Mouse (Mus musculus) midbrain, embryonic 12.5 days (tissue): ENCODE results near the gene Fra10ac1. TPM values are rescaled to one million over a fixed set of nuclear protein-coding genes. Genes with fewer than 3 reads are reported as not detected.

Source experiments
- ATAC-seq: fragments of 200-750 bp; cut with Nextera tagmentation; 2 replicates; pipeline ENCODE4 v1.8.0; 2017; ENCODE audit warnings: low read depth, moderate TSS enrichment, moderate library complexity; ENCODE audit not compliant: low FRiP score
- H3K27ac ChIP-seq: fragments of 300-500 bp; sonication (generic); replicated peaks from 2 replicates; pipeline ENCODE4 v1.5.1; 2016; ENCODE audit warnings: mild to moderate bottlenecking
- H3K27me3 ChIP-seq: fragments of 300-500 bp; sonication (generic); 2 replicates; pipeline ENCODE4 v1.6.1; 2016; ENCODE audit warnings: mild to moderate bottlenecking
- H3K36me3 ChIP-seq: fragments of 300-500 bp; sonication (generic); 2 replicates; pipeline ENCODE4 v1.6.1; 2016
- H3K4me1 ChIP-seq: fragments of 300-500 bp; sonication (generic); 2 replicates; pipeline ENCODE4 v1.6.1; 2016
- H3K4me2 ChIP-seq: fragments of 300-500 bp; sonication (generic); replicated peaks from 2 replicates; pipeline ENCODE4 v1.6.1; 2016; ENCODE audit warnings: mild to moderate bottlenecking, moderate library complexity
- H3K4me3 ChIP-seq: fragments of 300-500 bp; sonication (generic); 2 replicates; pipeline ENCODE4 v1.5.1; 2016; ENCODE audit warnings: mild to moderate bottlenecking
- H3K9ac ChIP-seq: fragments of 300-500 bp; sonication (generic); replicated peaks from 2 replicates; pipeline ENCODE4 v1.6.1; 2016; ENCODE audit warnings: mild to moderate bottlenecking, moderate library complexity
- H3K9me3 ChIP-seq: fragments of 300-500 bp; sonication (generic); 2 replicates; pipeline ENCODE4 v1.6.1; 2016; ENCODE audit warnings: mild to moderate bottlenecking
- WGBS: fragments of 180-500 bp; shearing (Covaris S2); methylation state at CpG from one replicate; pipeline ENCODE4 v1.1.7; 2016; 5-methylcytosine and 5-hydroxymethylcytosine counted together
- polyA plus RNA-seq: library from polyadenylated mRNA; unstranded; fragments of >200 nt; fragmentation: Nextera tagmentation; extraction: Ambion mirVana; gene quantifications from 2 replicates; pipeline ENCODE4 v1.2.1, GENCODE M21; 2016

Gene Fra10ac1
- polyA plus RNA-seq, 1 experiment from 2014 or later: 53.0 TPM

DNA sequence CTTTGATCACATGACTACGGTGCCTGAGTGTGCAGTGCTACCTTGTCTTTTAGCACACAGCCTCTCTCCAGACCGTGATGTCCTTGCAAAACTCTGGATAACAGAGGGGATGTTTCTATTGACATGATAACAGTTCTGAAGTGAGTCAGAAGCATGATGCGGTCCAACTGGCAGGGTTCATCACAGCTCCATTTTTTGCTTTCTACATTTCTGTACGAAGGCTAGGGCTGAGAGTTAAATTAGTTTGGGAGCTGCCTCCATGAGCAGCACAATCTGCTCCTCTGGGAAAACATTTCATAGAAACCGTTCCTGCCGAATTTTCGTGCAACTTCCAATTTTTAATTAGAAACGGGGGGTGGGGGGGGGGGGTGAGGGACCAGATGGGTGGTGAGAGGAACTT is 25.7 kb upstream of the Fra10ac1 start:
- Histone ChIP-seq H3K9me3 (no peaks in the 10 kb centered on the region), H3K4me2 (no peak overlapping the region), H3K4me1 (peaks cover 12% of the 10 kb centered on the region; the same call in 1 of the 2 replicates), H3K36me3 (no peaks in the 10 kb centered on the region), H3K27ac (no peak overlapping the region), H3K9ac (no peak overlapping the region), H3K4me3 (no peak overlapping the region), H3K27me3 (no peaks in the 10 kb centered on the region)
- no peak for ATAC-seq
- 84% methylated on average over 8 of the region's 8 CpGs for WGBS

DNA sequence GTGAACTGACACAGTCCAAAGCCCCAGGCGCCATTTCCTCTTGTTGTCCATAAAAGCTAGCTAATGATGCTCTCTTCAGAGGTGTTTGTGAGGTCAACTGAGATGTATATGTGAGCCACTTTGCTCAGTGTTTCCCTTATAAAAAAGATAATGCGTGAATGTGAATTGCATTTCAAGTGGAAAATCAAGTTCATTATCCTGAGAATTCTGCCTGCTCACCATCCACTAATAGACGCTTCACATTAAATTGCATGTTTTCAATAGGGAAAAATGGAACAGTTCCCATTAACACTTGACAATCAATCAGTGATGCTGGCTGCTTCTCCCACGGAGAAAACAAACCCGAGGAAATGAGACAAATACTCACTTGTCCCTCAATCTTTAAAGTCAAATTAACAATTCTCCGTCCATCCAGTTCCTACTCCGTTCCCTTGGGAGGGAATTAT is 22.2 kb upstream of the Fra10ac1 start:
- WGBS: 72% methylated on average over 7 of the region's 7 CpGs

DNA sequence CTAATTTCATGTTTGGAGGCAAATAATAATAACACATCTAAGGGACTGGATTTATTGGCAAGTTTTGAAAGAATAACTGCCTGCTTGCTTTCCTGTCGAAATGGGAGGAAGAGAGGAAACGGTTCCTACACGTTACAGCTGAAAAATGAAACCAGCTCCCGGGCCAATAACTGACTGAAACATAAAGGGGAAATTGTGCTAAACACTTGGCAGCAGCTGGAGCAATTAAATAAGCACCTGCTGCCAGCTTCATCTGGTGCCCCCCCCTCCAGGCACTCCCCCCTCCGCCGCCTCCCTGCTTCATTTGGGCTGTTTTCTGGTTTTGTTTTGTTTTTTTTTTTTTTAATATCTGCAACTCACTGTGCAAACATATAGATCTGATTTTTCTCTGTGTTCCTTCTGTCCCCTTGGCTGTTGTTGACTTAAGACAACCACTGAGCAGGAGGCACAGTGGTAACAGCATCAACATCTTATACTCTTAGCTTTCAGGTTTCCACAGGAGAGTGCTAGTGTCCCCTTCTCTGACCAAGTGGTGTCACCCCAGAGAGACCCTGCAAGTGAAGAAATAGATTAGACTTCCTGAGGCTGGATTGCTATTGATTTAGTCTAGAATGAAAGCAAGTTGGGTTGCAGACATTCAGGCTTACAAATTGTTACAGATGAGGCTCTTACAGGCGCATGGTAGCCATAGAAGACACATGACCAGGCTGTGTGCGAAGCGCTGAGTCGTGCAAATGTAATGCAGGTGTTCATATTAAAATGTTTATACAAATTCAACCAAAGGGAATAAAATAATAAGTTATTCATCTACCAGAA is 21.6 kb upstream of the Fra10ac1 start:
- 76% methylated on average over 10 of the region's 10 CpGs for WGBS

More for the DNA sequence above, 22.2 kb upstream of the Fra10ac1 start:
- no peak for ATAC-seq
- Histone ChIP-seq H3K9ac (no peak overlapping the region), H3K27me3 (no peaks in the 10 kb centered on the region), H3K27ac (0 out of 2 replicates have a peak overlapping the region, but pooled peaks have one; percentile 20), H3K36me3 (no peaks in the 10 kb centered on the region), H3K4me1 (peaks cover 11% of the 10 kb centered on the region; the same call in 1 of the 2 replicates), H3K4me3 (no peak overlapping the region), H3K4me2 (no peak overlapping the region), H3K9me3 (no peaks in the 10 kb centered on the region)

DNA sequence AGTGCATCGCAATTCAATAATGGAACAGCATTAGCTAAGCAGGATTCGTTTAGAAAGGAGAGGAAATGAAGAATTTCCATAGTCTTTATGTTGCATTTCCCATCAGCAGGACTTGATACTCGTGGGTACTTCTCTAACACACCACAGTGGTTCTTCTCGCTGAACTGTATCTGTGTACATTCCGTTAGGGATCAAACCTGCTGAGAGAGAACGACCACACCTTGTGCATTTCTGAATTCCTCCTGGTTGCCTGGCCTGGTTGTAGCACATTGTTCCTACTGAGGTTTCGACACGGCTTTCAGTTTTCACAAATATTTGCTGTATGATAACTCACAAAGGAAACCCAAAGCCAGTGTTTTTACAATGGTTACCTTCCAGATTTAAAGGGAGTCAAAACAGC is 20.8 kb upstream of the Fra10ac1 start:
- Histone ChIP-seq H3K9ac (no peak overlapping the region), H3K4me2 (no peak overlapping the region), H3K9me3 (no peaks in the 10 kb centered on the region), H3K36me3 (no peaks in the 10 kb centered on the region), H3K27ac (no peak overlapping the region), H3K4me3 (no peak overlapping the region), H3K4me1 (peaks cover 11% of the 10 kb centered on the region; the same call in 1 of the 2 replicates), H3K27me3 (no peaks in the 10 kb centered on the region)
- 72% methylated on average over 8 of the region's 8 CpGs for WGBS
- no peak for ATAC-seq

More for the DNA sequence above, 21.6 kb upstream of the Fra10ac1 start:
- H3K9me3 ChIP-seq: no peaks in the 10 kb centered on the region
- ATAC-seq: no peak
- H3K4me3 ChIP-seq: no peak overlapping the region
- 0 out of 2 replicates have a peak overlapping the region, but pooled peaks have one; percentile 20 for H3K27ac ChIP-seq
- no peaks in the 10 kb centered on the region for H3K27me3 ChIP-seq
- peaks cover 11% of the 10 kb centered on the region; the same call in 1 of the 2 replicates for H3K4me1 ChIP-seq
- no peak overlapping the region for H3K9ac ChIP-seq
- H3K4me2 ChIP-seq: no peak overlapping the region
- no peaks in the 10 kb centered on the region for H3K36me3 ChIP-seq

DNA sequence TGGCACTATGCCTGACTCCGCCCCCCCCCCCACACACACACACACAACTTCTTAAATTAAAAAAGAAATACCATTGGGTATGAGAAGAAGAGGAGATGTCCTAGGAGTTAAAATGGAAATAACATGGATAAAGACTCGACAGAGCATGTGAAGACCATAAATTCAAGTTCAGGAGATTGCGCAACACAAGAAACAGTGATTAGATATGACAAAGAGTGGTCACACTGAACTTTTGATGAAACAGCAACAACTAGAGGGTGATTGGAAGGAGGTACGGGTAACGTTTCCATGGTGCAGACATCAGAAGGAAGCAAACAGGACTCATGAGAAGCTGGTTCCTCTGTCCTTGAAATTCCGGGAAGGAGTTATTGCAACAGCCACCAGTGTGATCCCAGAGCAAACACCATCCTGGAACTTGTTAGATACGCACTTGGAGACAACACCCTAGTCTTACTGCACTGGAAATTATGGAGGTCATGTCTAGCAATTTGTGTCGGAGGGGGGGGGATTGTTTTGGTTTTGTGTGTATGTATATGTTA is 18.4 kb upstream of the Fra10ac1 start:
- Histone ChIP-seq H3K9me3 (no peaks in the 10 kb centered on the region), H3K4me2 (no peak overlapping the region), H3K4me3 (no peak overlapping the region), H3K27me3 (no peaks in the 10 kb centered on the region), H3K27ac (no peak overlapping the region), H3K36me3 (no peaks in the 10 kb centered on the region), H3K4me1 (peaks cover 14% of the 10 kb centered on the region), H3K9ac (no peak overlapping the region)
- ATAC-seq: no peak
- WGBS: 91% methylated on average over 8 of the region's 8 CpGs

- Histone ChIP-seq H3K36me3 (no peaks in the 10 kb centered on the region), H3K9me3 (no peaks in the 10 kb centered on the region), H3K27me3 (no peaks in the 10 kb centered on the region), H3K9ac (no peak overlapping the region), H3K4me2 (no peak overlapping the region), H3K4me3 (no peak overlapping the region), H3K4me1 (peaks cover 3% of the 10 kb centered on the region; the same call in 1 of the 2 replicates), H3K27ac (peak overlapping the region; percentile 25; the same call in 1 of the 2 replicates)
- WGBS: 61% methylated on average over 12 of the region's 12 CpGs
- ATAC-seq: peak; percentile 60
Observed at GRCm38 (mm10) chr19:38238213-38238951, 14.4 kb upstream of the Fra10ac1 start.

DNA sequence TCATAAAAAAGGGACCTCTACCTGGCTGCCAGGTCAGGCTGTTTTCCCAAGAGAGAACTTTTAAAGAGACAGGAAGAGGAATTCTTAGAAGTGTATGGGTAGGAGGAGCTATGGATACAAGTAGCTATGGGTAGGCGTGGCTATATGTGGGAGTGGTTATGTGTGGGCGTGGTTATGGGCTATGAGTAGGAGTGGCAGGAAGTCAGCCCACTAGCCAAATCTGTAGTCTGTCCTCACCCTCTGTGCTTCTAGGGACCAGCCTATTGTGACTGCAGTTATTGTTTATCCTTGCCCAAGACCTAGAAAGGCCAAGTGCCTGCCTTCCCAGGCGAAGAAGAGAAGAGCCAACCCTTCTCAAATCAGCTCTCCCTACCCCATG is 13.9 kb upstream of the Fra10ac1 start:
- ATAC-seq: peak; percentile 75; the same call in 1 of the 2 replicates
- Histone ChIP-seq H3K4me3 (no peak overlapping the region), H3K27me3 (no peaks in the 10 kb centered on the region), H3K9me3 (no peaks in the 10 kb centered on the region), H3K27ac (peak overlapping the region; percentile 25; the same call in 1 of the 2 replicates), H3K4me1 (peaks cover 3% of the 10 kb centered on the region; the same call in 1 of the 2 replicates), H3K4me2 (no peak overlapping the region), H3K36me3 (no peaks in the 10 kb centered on the region), H3K9ac (no peak overlapping the region)
- 62% methylated on average over 3 of the region's 3 CpGs for WGBS

DNA sequence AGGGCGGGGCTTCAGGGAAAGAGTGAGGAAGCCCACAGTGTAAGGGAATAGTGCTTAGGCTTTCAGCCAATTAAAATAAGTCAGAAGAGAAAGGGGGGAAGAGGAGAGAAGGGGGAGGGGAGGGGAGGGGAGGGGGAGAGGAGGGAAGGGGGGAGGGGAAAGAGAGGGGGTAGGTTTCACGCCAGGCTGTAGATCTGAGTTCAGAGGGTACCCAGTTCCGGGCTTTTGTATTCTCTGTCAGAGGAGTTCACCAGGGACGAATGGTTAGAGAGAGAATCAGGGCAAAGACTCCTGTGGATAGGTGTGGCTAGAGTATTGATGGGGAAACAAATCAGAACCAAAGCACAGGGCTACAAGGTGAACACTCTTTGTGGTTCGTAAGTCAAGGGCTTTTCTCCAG is 12.6 kb upstream of the Fra10ac1 start:
- WGBS: 73% methylated on average over 5 of the region's 5 CpGs
- Histone ChIP-seq H3K27ac (no peak overlapping the region), H3K36me3 (no peaks in the 10 kb centered on the region)

GRCm38 (mm10) chr19:38232516-38232915 is 8.6 kb upstream of the Fra10ac1 start:
- peaks cover 3% of the 10 kb centered on the region; the same call in 1 of the 2 replicates for H3K4me1 ChIP-seq
- H3K36me3 ChIP-seq: no peaks in the 10 kb centered on the region
- no peak overlapping the region for H3K27ac ChIP-seq
- ATAC-seq: no peak
- 0 out of 2 replicates have a peak, but pooled peaks cover 4% of the 10 kb centered on the region for H3K9me3 ChIP-seq
- H3K4me2 ChIP-seq: no peak overlapping the region
- H3K27me3 ChIP-seq: no peaks in the 10 kb centered on the region
- no peak overlapping the region for H3K4me3 ChIP-seq
- 6% methylated on average over 4 of the region's 4 CpGs for WGBS
- no peak overlapping the region for H3K9ac ChIP-seq

More for the DNA sequence above, 12.6 kb upstream of the Fra10ac1 start:
- no peak overlapping the region for H3K9ac ChIP-seq
- no peaks in the 10 kb centered on the region for H3K27me3 ChIP-seq
- ATAC-seq: no peak
- H3K4me3 ChIP-seq: no peak overlapping the region
- peaks cover 6% of the 10 kb centered on the region; the same call in 1 of the 2 replicates for H3K4me1 ChIP-seq
- H3K9me3 ChIP-seq: no peaks in the 10 kb centered on the region
- H3K4me2 ChIP-seq: no peak overlapping the region

GRCm38 (mm10) chr19:38232087-38232486 is 8.1 kb upstream of the Fra10ac1 start:
- Histone ChIP-seq H3K9me3 (0 out of 2 replicates have a peak, but pooled peaks cover 4% of the 10 kb centered on the region), H3K9ac (no peak overlapping the region), H3K27ac (no peak overlapping the region), H3K4me2 (no peak overlapping the region), H3K36me3 (no peaks in the 10 kb centered on the region), H3K27me3 (no peaks in the 10 kb centered on the region), H3K4me1 (peaks cover 3% of the 10 kb centered on the region; the same call in 1 of the 2 replicates), H3K4me3 (no peak overlapping the region)
- no peak for ATAC-seq
- WGBS: 37% methylated on average over 8 of the region's 8 CpGs

DNA sequence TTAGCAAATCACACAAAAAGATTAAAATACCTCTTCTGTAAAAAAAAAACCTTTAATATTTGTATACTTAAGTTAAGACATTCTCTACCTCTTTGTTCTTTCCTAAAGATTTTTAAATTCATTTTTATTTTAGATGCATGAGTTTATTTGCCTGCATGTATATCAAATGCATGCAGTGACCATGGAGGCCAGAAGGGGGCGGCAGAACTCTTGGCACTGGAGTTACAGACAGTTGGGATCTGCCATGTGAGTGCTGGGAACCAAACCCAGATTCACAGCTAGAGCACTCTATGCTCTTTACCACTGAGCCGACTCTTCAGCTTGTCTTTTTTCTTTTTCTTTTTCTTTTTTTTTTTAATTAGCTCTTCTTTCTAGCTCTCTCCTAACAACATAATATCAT is 4.7 kb upstream of the Fra10ac1 start:
- WGBS: 52% methylated on average over 2 of the region's 2 CpGs
- H3K4me1 ChIP-seq: peaks cover 3% of the 10 kb centered on the region; the same call in 1 of the 2 replicates
- no peak for ATAC-seq

More for the DNA sequence above, 4.7 kb upstream of the Fra10ac1 start:
- no peaks in the 10 kb centered on the region for H3K27me3 ChIP-seq
- no peak overlapping the region for H3K4me3 ChIP-seq
- H3K4me2 ChIP-seq: no peak overlapping the region
- H3K27ac ChIP-seq: no peak overlapping the region
- 0 out of 2 replicates have a peak, but pooled peaks cover 4% of the 10 kb centered on the region for H3K9me3 ChIP-seq
- no peak overlapping the region for H3K9ac ChIP-seq
- H3K36me3 ChIP-seq: no peaks in the 10 kb centered on the region
